Mouse (Mus musculus) small intestine, adult 2 months (tissue): Measurements from ENCODE around the gene Prok1.

Experiments used
- CTCF ChIP-seq: fragments of 200-500 bp; IDR thresholded peaks from 2 replicates; pipeline ENCODE4 v1.5.1; 2012; ENCODE audit warnings: low read depth, mild to moderate bottlenecking, control low read depth, inconsistent platforms, low read length, moderate library complexity, mixed read lengths; ENCODE audit not compliant: insufficient replicate concordance, insufficient read length; ENCODE audit errors: extremely low read depth
- POLR2A ChIP-seq: fragments of 200-500 bp; IDR thresholded peaks from 2 replicates; pipeline ENCODE4 v1.6.1; 2012; ENCODE audit warnings: low read depth, mild to moderate bottlenecking, control low read depth, inconsistent platforms, low read length, moderate library complexity

GRCm38 (mm10) chr3:107239607-107240006 lies at the start of gene Prok1:
- TF ChIP-seq CTCF (no peak), POLR2A (no peak)
